Mouse (Mus musculus) hindbrain, embryonic 14.5 days (tissue): ENCODE measurements around the gene Rab14. TPM values are rescaled to one million over a fixed set of nuclear protein-coding genes. Genes with fewer than 3 reads are reported as not detected.

Experiments used
- ATAC-seq: fragments of 200-750 bp; cut with Nextera tagmentation; 2 replicates; pipeline ENCODE4 v1.8.0; 2017; ENCODE audit warnings: moderate number of reproducible peaks, mild to moderate bottlenecking, moderate TSS enrichment, moderate library complexity; ENCODE audit not compliant: low FRiP score
- DNase-seq: peaks from one replicate; pipeline ENCODE4 v3.0.0-alpha.2; 2015; ENCODE audit warnings: low spot score
- H3K27ac ChIP-seq: fragments of 300-500 bp; sonication (generic); 2 replicates; pipeline ENCODE4 v1.5.1; 2014; ENCODE audit warnings: mild to moderate bottlenecking, moderate library complexity
- H3K27me3 ChIP-seq: fragments of 300-500 bp; sonication (generic); 2 replicates; pipeline ENCODE4 v1.6.1; 2014; ENCODE audit warnings: mild to moderate bottlenecking, low read length, mixed read lengths; ENCODE audit not compliant: control insufficient read depth, insufficient read depth
- H3K36me3 ChIP-seq: fragments of 300-500 bp; sonication (generic); replicated peaks from 2 replicates; pipeline ENCODE4 v1.6.1; 2014; ENCODE audit not compliant: control insufficient read depth, insufficient read depth
- H3K4me1 ChIP-seq: fragments of 300-500 bp; sonication (generic); replicated peaks from 2 replicates; pipeline ENCODE4 v1.6.1; 2014; ENCODE audit warnings: antibody characterized with exemption, low read length, mixed read lengths; ENCODE audit not compliant: control insufficient read depth, insufficient read depth
- H3K4me2 ChIP-seq: fragments of 300-500 bp; sonication (generic); replicated peaks from 2 replicates; pipeline ENCODE4 v1.6.1; 2014; ENCODE audit warnings: mild to moderate bottlenecking, moderate library complexity
- H3K4me3 ChIP-seq: fragments of 300-500 bp; sonication (generic); replicated peaks from 2 replicates; pipeline ENCODE4 v1.5.1; 2014; ENCODE audit warnings: mild to moderate bottlenecking, low read length
- H3K9ac ChIP-seq: fragments of 300-500 bp; sonication (generic); 2 replicates; pipeline ENCODE4 v1.6.1; 2014
- H3K9me3 ChIP-seq: fragments of 300-500 bp; sonication (generic); 2 replicates; pipeline ENCODE4 v1.6.1; 2016; ENCODE audit warnings: low read length; ENCODE audit not compliant: control insufficient read depth
- WGBS: fragments of 180-500 bp; shearing (Covaris S2); extraction: QIAGEN DNeasy Blood & Tissue Kit; methylation state at CpG from one replicate; pipeline ENCODE4 v1.1.7; 2014; 5-methylcytosine and 5-hydroxymethylcytosine counted together
- polyA plus RNA-seq: library from polyadenylated mRNA; unstranded; fragments of >200 nt; fragmentation: Nextera tagmentation; extraction: Ambion mirVana; gene quantifications from 2 replicates; pipeline ENCODE4 v1.2.1, GENCODE M21; 2014

Rab14 gene
- polyA plus RNA-seq, 1 experiment from 2014 or later, result 375 TPM

DNA sequence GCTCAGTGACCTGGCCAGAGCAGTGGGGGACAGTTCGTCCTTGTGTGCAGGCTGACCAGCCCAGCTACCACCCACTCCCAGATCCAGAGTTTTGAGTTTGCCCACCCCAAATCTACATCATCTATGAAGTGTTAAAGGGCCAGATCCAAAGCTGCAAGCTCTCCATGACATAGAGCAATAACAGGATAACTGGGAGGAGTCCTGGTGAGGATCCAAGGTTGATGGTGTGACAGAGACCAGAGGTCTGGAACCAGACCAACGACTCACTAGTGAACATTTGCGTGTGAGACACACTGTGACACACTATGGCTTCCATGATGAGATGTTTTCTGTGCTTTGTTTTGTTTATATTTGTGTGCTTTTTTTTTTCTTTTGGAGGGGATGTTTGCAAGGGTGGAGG lies 7.1 kb upstream of the Rab14 start:
- H3K4me1 ChIP-seq, result no peaks in the 10 kb centered on the region
- no peak overlapping the region for H3K27ac ChIP-seq
- H3K27me3 ChIP-seq, result no peaks in the 10 kb centered on the region
- H3K36me3 ChIP-seq, result no peaks in the 10 kb centered on the region
- no peak overlapping the region for H3K4me2 ChIP-seq
- no peaks in the 10 kb centered on the region for H3K9me3 ChIP-seq
- H3K4me3 ChIP-seq, result no peak overlapping the region
- H3K9ac ChIP-seq, result no peak overlapping the region
- WGBS, result 86% methylated on average over 3 of the region's 3 CpGs
- DNase-seq, result no peak
- no peak for ATAC-seq

DNA sequence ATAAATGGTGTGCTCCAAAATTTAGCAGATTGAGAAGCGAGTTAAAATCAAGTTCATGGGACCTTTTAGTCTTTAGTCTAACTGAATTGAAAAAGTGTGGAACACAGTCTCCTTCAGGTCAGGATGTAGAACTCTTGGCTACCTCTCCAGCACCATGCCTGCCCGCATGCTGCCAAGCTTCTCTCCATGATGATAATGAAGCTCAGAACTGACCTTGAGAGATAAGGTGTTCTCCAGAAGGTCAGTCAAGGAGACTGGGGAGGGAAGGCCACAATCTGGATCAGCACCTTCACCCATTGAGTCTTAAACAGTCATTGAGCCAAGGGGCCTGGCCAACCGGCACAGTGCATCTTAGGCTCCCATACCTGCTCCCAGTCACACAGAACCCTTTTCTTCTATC lies 5.8 kb upstream of the Rab14 start:
- no peak for DNase-seq
- no peak overlapping the region for H3K9ac ChIP-seq
- WGBS, result 92% methylated on average over 3 of the region's 3 CpGs

DNA sequence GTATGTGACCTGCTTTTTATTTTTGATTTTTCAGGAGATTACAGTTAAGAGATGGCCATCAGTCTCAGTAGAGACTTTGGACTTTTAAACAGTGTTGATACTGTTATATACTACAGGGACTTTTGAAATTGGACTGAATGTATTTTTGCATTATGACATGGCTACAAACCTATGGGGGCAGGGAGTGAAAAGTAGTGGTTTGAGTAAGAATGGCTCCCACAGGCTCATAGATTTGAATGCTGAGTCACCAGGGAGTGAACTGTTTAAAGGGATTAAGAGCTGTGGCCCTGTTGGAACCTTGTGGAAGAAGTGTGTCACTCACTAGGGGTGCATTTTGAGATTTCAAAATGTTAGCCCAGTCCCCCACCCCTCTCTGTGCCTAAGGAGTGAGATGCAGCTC lies 2.8 kb upstream of the Rab14 start:
- ATAC-seq, result no peak

More for the DNA sequence above, 5.8 kb upstream of the Rab14 start:
- Histone ChIP-seq H3K27ac (no peak overlapping the region), H3K4me3 (no peak overlapping the region), H3K4me1 (no peaks in the 10 kb centered on the region), H3K36me3 (no peaks in the 10 kb centered on the region), H3K9me3 (no peaks in the 10 kb centered on the region), H3K27me3 (no peaks in the 10 kb centered on the region), H3K4me2 (no peak overlapping the region)
- no peak for ATAC-seq

DNA sequence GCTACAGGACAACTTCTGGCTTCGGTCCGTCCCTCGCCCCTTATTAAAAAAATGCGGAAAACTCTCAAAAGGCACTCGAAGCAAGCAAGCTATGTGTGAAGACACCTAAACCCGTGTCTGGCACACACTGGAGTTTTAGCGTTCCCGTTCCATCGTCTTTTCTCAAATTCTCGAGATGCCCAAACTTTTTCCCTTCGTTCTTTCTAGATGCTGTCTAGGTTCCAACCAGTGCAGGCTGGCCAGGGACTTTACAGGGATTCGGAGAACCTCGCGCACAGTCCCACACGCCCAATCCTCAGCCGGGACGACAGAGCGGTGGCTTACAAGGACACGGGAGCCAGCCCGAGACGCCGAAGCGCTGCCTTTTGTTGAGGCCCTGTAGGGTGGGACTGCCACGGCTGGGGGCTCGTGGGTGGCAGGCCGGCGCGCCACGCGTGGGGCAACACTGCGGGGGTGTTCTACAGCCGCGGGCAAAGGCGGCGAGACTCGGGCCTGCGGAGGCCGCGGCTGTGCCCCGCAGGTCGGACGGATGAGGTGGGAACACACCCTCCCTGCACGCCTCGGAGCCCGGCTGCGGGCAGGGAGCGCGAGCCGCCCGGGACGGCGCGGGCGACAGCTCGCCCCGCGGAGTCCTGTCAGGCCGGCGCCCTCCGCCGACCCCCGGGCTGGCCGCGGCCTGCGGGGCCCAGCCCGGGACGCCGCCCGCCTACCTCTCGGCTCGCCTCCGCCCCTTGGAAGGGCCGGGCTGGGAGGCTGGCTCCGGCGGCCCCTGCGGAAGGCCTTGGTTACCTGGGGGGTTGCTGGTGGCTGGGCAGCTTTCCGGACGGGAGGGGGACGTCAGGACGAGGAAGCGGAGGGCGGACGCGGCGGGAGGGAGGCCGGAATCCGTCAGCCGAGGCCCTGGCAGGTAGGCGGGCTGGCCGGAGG lies 686 bp downstream of the Rab14 start:
- Histone ChIP-seq H3K36me3 (no peaks in the 10 kb centered on the region; the same call in 1 of the 2 replicates), H3K27ac (peak overlapping the region; percentile 99), H3K9ac (peak overlapping the region; percentile 99), H3K4me1 (peaks cover 27% of the 10 kb centered on the region), H3K4me3 (peak overlapping the region; percentile 100), H3K4me2 (peak overlapping the region; percentile 87), H3K9me3 (no peaks in the 10 kb centered on the region), H3K27me3 (no peaks in the 10 kb centered on the region)
- DNase-seq (peak; percentile 32), ATAC-seq (peak; percentile 81)
- whole genome bisulfite sequencing, result under 1% methylated on average over 90 of the region's 90 CpGs

More for the DNA sequence above, 2.8 kb upstream of the Rab14 start:
- H3K9ac ChIP-seq, result no peak overlapping the region
- no peak overlapping the region for H3K4me3 ChIP-seq
- peaks cover 9% of the 10 kb centered on the region for H3K4me1 ChIP-seq
- H3K4me2 ChIP-seq, result no peak overlapping the region
- no peak overlapping the region for H3K27ac ChIP-seq
- no peaks in the 10 kb centered on the region for H3K27me3 ChIP-seq
- H3K36me3 ChIP-seq, result no peaks in the 10 kb centered on the region
- H3K9me3 ChIP-seq, result no peaks in the 10 kb centered on the region
- DNase-seq, result no peak

DNA sequence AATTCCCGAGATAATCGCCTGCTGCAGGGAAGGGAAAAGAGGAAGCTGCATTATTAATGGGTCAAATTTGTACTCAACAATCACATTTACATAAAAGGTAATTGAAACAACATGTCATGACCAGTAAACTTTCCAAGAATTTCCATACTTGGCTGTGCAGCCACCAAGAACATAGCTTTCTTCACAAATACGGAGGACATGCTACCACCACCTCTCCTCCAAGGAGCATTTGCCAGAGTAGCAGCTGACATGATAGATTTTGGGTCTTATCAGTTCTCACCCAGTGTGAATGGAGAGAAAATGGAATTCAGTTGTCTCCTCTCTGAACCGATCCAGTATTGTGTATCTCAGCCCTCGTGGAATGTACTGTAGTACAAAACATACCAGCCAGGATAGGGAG lies 1.4 kb downstream of the Rab14 start:
- H3K27ac ChIP-seq, result peak overlapping the region; percentile 99; the same call in 1 of the 2 replicates
- no peak for ATAC-seq
- no peaks in the 10 kb centered on the region; the same call in 1 of the 2 replicates for H3K36me3 ChIP-seq
- peak overlapping the region; percentile 87 for H3K4me2 ChIP-seq
- peaks cover 27% of the 10 kb centered on the region for H3K4me1 ChIP-seq
- no peaks in the 10 kb centered on the region for H3K9me3 ChIP-seq
- H3K4me3 ChIP-seq, result peak overlapping the region; percentile 100
- H3K27me3 ChIP-seq, result no peaks in the 10 kb centered on the region
- DNase-seq, result no peak
- 19% methylated on average over 5 of the region's 5 CpGs for WGBS
- peak overlapping the region; percentile 99 for H3K9ac ChIP-seq

DNA sequence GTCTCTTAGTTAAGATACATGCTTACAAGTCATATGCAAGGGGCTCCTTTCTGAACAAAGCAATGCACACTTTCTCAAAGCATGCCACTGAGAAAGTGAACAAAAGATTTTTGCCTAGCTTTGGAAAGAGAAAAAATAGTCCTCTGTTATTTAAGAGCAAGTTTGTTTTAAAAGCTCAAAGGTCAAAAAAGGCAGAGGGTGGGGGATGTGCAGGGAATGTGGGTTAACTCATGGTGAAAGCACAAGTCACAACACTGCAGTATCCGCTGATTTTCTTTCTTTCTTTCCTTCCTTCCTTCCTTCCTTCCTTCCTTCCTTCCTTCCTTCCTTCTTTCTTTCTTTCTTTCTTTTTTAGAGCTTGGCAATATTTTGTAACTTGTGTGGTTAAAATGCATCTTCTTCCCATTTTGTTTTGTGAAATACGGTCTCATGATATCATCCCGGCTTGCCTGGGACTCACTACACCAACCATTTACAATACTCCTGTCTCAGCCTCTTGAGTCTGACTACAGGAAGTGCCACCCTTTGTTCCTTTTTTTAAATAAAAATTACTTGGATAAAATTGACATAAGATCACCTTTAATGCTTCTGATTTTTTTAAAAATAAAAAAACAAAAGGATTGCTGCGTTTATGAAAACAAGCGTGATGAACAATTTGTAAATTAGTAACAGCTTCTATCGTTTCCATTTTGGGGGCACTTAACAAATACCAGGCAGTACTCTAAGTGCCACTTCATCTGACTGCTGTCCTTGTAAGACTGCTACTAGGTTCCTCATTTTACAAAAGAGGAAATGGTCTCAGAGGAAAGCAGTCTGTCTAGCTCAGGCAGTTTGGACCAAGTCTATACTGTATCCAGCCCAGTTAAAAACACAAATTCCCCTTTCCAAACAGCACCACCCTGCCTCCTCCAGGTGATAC lies 5.0 kb downstream of the Rab14 start:
- DNase-seq (no peak), ATAC-seq (no peak)
- Histone ChIP-seq H3K27ac (no peak overlapping the region), H3K9ac (no peak overlapping the region), H3K27me3 (no peaks in the 10 kb centered on the region), H3K4me3 (no peak overlapping the region), H3K36me3 (peaks cover 4% of the 10 kb centered on the region), H3K4me2 (no peak overlapping the region), H3K9me3 (no peaks in the 10 kb centered on the region), H3K4me1 (peaks cover 27% of the 10 kb centered on the region)
- WGBS, result 87% methylated on average over 6 of the region's 6 CpGs

DNA sequence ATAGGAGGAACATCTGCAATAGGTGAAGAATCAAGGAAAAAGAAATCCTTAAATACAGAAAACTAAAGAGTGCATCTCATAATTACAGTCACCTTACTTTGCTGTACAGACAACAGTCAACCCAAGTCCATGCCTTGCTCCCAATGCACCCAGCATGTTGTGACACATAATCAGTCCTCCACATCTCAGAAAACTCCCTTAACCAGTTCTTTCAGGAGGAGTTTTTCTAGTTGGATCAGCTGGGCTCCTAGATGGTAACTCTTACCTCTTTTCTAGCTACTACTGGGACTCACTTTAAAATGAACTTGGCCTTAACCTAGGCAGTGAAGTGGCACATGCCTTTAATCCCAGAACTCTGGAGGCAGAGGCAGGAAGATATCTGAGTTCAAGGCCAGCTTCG lies 6.9 kb downstream of the Rab14 start:
- ATAC-seq, result no peak
- Histone ChIP-seq H3K27ac (no peak overlapping the region), H3K4me3 (no peak overlapping the region), H3K4me2 (no peak overlapping the region), H3K9ac (no peak overlapping the region), H3K4me1 (peaks cover 19% of the 10 kb centered on the region), H3K36me3 (peaks cover 20% of the 10 kb centered on the region), H3K27me3 (no peaks in the 10 kb centered on the region), H3K9me3 (no peaks in the 10 kb centered on the region)
- DNase-seq, result no peak
- 91% methylated on average over 1 of the region's 1 CpGs for WGBS

DNA sequence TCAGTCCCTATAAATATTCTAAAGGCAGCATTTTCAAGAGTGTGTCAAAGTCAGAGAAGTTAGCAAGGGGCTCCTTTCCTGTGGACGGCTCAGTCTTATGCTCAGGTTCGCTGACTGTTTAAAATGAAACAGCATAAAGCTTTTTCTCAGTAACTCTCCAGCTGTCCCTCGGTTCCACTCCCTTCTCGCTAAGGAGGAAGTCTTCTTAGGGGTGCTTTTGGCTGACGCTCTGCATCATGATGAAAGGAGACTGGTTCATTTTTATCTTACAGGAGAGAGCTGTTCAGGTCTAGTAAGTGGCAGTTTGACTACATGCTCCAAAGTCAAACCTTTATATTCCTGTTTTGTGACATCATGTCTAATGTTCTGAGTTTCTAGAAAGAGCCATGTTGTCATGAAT lies 12.0 kb downstream of the Rab14 start:
- 90% methylated on average over 5 of the region's 5 CpGs for WGBS
- ATAC-seq (no peak), DNase-seq (no peak)
- Histone ChIP-seq H3K4me3 (no peak overlapping the region), H3K36me3 (peaks cover 65% of the 10 kb centered on the region), H3K27me3 (no peaks in the 10 kb centered on the region), H3K27ac (no peak overlapping the region), H3K9ac (no peak overlapping the region), H3K4me2 (no peak overlapping the region), H3K9me3 (no peaks in the 10 kb centered on the region), H3K4me1 (no peaks in the 10 kb centered on the region)

DNA sequence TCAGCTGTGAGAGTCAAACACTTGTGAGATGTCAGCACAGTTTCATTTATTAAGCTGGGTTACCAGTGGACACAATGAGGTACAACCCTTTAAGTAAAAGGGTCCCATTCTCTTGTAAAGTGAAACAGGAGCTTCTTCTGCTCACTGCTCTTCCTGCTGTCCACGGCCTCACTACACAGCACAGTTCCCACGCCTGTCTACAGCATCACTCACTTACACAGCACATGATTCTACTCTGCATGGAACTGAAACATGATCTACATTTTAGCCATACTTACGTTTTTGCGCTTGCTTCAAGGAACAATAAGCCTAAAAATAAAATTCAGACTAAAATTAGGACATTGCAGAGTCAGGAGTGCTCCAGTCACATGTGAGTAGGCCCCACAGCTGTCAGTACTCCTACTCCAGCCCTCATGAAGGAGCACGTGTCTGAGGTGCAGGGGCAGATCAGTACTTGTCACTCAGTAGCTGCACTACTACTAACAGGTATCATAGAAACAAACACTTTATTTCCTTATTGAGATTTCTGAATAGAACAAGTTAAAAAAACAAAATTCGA lies 17.7 kb downstream of the Rab14 start:
- Histone ChIP-seq H3K9ac (no peak overlapping the region), H3K9me3 (no peaks in the 10 kb centered on the region), H3K27me3 (no peaks in the 10 kb centered on the region), H3K4me3 (no peak overlapping the region), H3K4me1 (no peaks in the 10 kb centered on the region), H3K36me3 (peaks cover 94% of the 10 kb centered on the region), H3K27ac (no peak overlapping the region), H3K4me2 (no peak overlapping the region)
- 94% methylated on average over 6 of the region's 6 CpGs for WGBS
- no peak for DNase-seq
- no peak for ATAC-seq
